Mouse (Mus musculus) ES-E14 (cell line): Measurements from ENCODE around the gene Dnah3.

Source experiments
- CHD2 ChIP-seq: IDR thresholded peaks from 2 replicates; pipeline ENCODE4 v1.6.1; 2014; ENCODE audit warnings: mild to moderate bottlenecking, low read depth, low read length, inconsistent platforms
- HCFC1 ChIP-seq: IDR thresholded peaks from 2 replicates; pipeline ENCODE4 v1.6.1; 2012; ENCODE audit warnings: low read length, inconsistent platforms, borderline replicate concordance; ENCODE audit not compliant: insufficient read depth
- MAFK ChIP-seq: IDR thresholded peaks from 2 replicates; pipeline ENCODE4 v1.6.1; 2014; ENCODE audit warnings: mild to moderate bottlenecking, low read depth, low read length, inconsistent platforms; ENCODE audit not compliant: insufficient read depth
- ZC3H11A ChIP-seq: IDR thresholded peaks from 2 replicates; pipeline ENCODE4 v1.6.1; 2012; ENCODE audit warnings: low read depth, mild to moderate bottlenecking, inconsistent platforms, low read length, borderline replicate concordance

DNA sequence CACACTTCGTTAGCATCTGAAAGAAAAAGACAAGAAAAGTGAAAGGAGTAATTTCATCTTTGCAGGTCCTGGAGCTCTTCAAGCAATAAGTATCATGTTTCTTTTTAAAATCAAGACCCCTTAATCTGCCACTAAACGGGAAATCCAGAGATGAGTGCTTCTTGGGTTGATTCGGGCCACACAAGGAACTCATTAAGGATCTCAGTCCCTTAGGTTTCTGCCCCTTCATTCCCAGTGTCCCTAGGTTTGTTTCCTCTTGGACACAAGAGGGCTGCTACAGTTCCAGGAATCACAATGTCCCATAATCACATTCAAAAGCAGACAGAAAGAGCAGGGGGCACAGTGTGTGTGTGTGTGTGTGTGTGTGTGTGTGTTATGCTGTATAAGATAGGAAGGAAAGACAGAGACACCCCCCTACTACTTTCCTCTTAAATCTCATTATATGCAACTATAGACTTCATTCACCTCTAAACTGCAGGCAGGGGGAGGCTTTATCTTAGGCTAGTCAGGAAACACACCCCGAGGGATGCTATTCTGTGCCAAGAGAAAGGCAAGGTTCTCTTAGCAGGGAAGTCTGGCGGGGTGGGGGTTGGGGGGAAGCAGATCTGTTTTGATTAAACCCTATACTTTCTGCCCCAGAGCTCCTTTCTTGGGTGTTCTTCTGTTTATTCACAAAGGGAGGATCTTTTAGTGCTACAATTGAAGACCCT lies 32.1 kb upstream of the Dnah3 start:
- TF ChIP-seq CHD2: no peak
- no peak for TF ChIP-seq ZC3H11A
- TF ChIP-seq HCFC1: no peak
- TF ChIP-seq MAFK: no peak
